Mouse (Mus musculus) hindlimb bud, embryonic 11.5 days (tissue): Measurements from ENCODE around the gene Tap2.
"Not testable (repeated sequence)": the region's sequence is repeated elsewhere in the genome, so short reads cannot be mapped to it uniquely, and the experiment has no call there.

Source experiments
- DNase-seq: peaks from one replicate; pipeline ENCODE4 v3.0.0-alpha.2; 2012; ENCODE audit warnings: low read depth, low spot score; ENCODE audit errors: extremely low spot score

Tap2 gene

GRCm38 (mm10) chr17:34211746-34212365 lies 8.5 kb downstream of the Tap2 start:
- DNase-seq = no peak

- DNase-seq = no peak
Observed at GRCm38 (mm10) chr17:34213936-34214335, 10.6 kb downstream of the Tap2 start.

GRCm38 (mm10) chr17:34215176-34215575 lies 11.8 kb downstream of the Tap2 start:
- no peak for DNase-seq

GRCm38 (mm10) chr17:34217216-34217928 lies 14.0 kb downstream of the Tap2 start:
- no peak for DNase-seq

GRCm38 (mm10) chr17:34217986-34218385 lies 14.7 kb downstream of the Tap2 start:
- no peak for DNase-seq

GRCm38 (mm10) chr17:34218675-34219074 lies 15.3 kb downstream of the Tap2 start:
- DNase-seq = no peak

GRCm38 (mm10) chr17:34219096-34219495 lies 15.8 kb downstream of the Tap2 start:
- not testable (repeated sequence) for DNase-seq

GRCm38 (mm10) chr17:34219801-34220200 lies 16.5 kb downstream of the Tap2 start:
- not testable (repeated sequence) for DNase-seq

GRCm38 (mm10) chr17:34220401-34220800 lies 17.1 kb downstream of the Tap2 start:
- DNase-seq = not testable (repeated sequence)

- DNase-seq = no peak
Observed at GRCm38 (mm10) chr17:34224816-34225215, 21.5 kb downstream of the Tap2 start.

- DNase-seq = no peak
Observed at GRCm38 (mm10) chr17:34225426-34225825, 22.1 kb downstream of the Tap2 start.

- DNase-seq = not testable (repeated sequence)
Observed at GRCm38 (mm10) chr17:34225911-34226310, 22.6 kb downstream of the Tap2 start.

GRCm38 (mm10) chr17:34230971-34231370 lies 27.6 kb downstream of the Tap2 start:
- DNase-seq = not testable (repeated sequence)

GRCm38 (mm10) chr17:34232021-34232420 lies 28.7 kb downstream of the Tap2 start:
- DNase-seq = not testable (repeated sequence)

GRCm38 (mm10) chr17:34234926-34235325 lies 31.6 kb downstream of the Tap2 start:
- DNase-seq = peak; percentile 26

- no peak for DNase-seq
Observed at GRCm38 (mm10) chr17:34236691-34237090, 33.4 kb downstream of the Tap2 start.

- no peak for DNase-seq
Observed at GRCm38 (mm10) chr17:34237741-34238140, 34.4 kb downstream of the Tap2 start.

GRCm38 (mm10) chr17:34238706-34239105 lies 35.4 kb downstream of the Tap2 start, which contains the start of gene H2-Ob:
Gene H2-Ob (plus strand): TSS chr17:34238903.
- no peak for DNase-seq

GRCm38 (mm10) chr17:34239601-34240041 lies 36.3 kb downstream of the Tap2 start:
- DNase-seq = no peak

- DNase-seq = no peak
Observed at GRCm38 (mm10) chr17:34240366-34240765, 37.0 kb downstream of the Tap2 start.

GRCm38 (mm10) chr17:34240916-34241315 lies 37.6 kb downstream of the Tap2 start:
- DNase-seq = no peak

- DNase-seq = no peak
Observed at GRCm38 (mm10) chr17:34244656-34245055, 41.3 kb downstream of the Tap2 start.
